Mouse (Mus musculus) left cerebral cortex, postnatal 10 days (tissue): ENCODE data around the gene Ipmk. TPM values are rescaled to one million over a fixed set of nuclear protein-coding genes. Genes with fewer than 3 reads are reported as not detected.
"Not testable (repeated sequence)": the region's sequence is repeated elsewhere in the genome, so short reads cannot be mapped to it uniquely, and the experiment has no call there.

Source experiments
- DNase-seq, 2 experiments: peaks; one replicate each; pipeline ENCODE4 v3.0.0; 2021 to 2022; ENCODE audit warnings: low spot score in 2 of 2, mixed read lengths in 1 of 2; ENCODE audit errors: extremely low spot score in 1 of 2
- intact Hi-C: fragments of 180-260 bp; cut with DNase I; formaldehyde crosslinking; loops from one replicate; pipeline ENCODE4 v1.15.1; 2025
- total RNA-seq, 2 experiments: library from RNA; stranded (reverse); gene quantifications; 2 replicates each; pipeline ENCODE4 v1.2.3; 2021

Ipmk gene
- total RNA-seq, 2 experiments from 2014 or later = 32.1 to 34.7 TPM

DNA sequence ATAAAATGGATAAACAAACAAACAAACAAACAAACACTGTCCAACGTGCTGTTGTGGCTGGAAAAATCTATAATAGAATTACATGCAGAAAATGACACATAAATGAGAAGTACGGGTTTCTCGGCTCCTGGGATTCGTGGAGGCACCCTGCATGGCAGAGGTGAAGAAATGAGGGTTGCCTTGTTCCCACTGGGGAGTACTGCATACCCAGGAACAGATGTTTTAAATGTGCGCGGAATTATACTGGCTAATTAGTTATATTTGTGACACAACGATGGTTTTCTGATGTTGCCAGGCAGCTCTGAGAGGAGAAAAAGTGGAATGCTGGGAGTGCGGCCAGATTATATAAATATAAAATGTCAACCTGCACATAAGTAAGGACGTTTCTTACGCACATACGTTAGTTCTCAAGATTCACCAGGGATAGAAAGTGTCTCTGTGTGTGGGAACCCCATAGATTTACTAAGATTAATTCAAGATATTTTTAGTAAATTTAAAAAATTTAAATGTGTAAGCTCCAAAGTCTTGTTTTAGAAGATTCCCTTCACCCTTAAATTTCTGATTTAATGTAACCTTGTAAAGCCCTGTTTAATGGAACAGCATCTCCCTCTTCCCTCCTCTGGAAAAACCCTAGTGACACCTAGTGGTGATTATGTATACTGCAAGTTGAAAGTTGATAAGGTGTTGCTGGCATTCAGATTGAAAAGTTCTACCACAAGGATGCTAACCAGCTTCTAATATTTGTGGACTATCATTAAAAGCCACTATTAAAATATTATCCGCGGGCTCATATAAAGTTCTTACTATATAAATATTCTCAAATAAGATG lies 53.5 kb downstream of the Ipmk start:
- intact Hi-C loops = loop anchor here (2.0 kb wide), 1 partner anchor 74 kb away; no protein-coding TSS in a partner anchor
- peak in 1 of 2 experiments; percentile 67 for DNase-seq

DNA sequence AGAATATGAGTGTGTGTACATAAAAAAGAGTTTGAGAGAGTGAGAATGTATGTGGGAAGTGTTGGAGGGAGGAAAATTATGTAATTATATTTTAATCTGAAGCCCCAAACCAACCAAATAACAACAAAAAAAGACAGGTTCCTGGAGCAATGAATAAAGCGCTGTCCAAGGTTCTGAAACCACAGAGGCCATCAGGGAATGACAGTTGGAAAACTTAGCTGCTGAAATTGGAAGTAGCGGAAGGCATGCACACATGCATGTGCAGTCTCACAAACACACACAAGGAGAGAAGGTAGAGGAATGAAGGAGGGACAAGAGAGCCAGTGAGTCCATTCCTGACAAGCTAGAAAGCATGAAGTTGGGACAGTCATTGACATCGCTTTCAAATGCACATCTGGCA lies 56.1 kb downstream of the Ipmk start:
- DNase-seq = no peak
- intact Hi-C loops = no loop called here

GRCm38 (mm10) chr10:71405523-71406217 lies 58.1 kb downstream of the Ipmk start:
- no peak for DNase-seq
- intact Hi-C loops = no loop called here

GRCm38 (mm10) chr10:71409948-71410347 lies 62.4 kb downstream of the Ipmk start:
- intact Hi-C loops = no loop called here
- DNase-seq = no peak

- intact Hi-C loops = no loop called here
- no peak for DNase-seq
These were observed 65.8 kb downstream of the Ipmk start for GRCm38 (mm10) chr10:71413401-71413800.

DNA sequence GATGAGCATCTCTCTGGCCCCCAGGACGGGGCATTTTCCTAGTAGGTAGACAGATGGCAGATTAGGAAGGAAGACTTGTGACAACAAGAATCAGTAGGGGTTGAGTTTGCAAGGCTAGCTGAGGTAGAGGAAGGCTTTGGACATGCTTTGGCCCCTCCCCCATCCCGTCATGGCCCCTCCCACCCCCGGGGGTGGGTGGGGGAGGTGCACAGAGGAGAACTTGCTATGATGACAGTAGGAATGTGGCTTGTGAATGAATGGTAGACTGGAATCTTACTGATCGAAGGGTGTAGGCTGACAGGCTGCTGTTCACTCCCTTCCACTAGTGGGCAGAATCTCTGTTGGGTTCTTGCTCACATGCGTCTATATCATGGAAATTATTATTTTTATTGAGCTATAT lies 74.0 kb downstream of the Ipmk start:
- intact Hi-C loops = no loop called here
- DNase-seq = no peak

DNA sequence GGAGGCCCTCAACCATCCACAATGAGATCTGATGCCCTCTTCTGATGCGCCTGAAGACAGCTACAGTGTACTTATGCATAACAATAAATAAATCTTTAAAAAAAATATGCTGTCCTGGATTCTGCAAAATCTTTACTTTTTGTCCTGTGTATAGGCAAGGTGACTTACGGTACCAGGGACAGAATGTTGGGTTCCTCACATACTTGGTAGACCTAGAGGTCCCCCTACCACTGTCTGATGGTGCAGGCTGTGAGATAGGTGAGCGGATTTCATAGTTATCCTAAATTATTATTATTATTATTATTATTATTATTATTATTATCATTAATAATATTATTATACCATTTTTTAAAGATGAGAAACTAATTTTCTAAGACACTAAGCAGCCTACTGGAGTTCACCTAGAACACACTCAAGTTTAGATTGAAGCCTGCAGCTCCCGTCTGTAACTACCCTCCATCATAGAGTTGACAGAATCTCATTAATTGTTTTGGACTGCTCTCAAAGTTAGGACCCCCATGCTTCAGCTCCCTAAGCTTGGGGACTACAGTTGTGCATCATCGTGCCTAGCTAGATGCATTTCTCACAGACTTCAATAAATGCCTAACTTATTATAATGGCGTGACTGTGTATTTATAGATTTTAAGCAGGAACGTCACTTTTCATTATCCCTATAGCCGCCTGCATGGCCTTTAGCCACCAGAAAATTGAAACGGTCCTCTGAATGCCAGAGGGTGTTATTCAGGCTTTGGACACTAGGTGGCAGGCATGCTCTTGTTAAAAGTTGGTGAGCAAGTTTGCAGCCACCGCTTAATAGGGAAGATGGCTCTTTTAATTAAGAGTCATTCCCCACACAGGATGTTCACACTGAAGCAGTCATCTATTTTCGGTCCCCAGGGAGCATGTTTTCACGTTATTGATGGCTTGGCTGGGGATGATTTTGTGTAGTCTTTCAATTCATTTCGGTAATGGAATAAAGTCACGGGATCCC lies 74.8 kb downstream of the Ipmk start:
- peak; percentile 45 to 54 for DNase-seq
- intact Hi-C loops = no loop called here

- DNase-seq = no peak
- intact Hi-C loops = no loop called here
These were observed 79.2 kb downstream of the Ipmk start for GRCm38 (mm10) chr10:71426740-71427139.

DNA sequence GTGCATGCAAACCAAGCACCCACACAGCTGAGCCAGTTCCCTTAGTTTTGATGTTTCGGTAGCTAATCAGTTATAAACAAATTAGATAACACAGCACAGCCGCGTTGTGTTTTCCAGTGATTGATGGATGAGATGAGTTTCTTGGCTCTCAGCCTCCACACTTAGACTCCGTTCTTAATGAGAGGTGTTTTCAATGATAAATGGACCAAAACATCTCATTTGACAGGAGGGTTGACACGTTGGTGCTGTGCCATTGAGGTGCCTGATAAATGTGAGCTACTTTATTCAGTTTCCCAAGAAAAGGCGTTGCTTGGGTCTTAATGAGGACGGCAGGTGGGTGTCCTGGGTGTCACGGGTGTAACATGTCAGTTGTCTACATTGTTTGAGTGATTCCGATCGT lies 79.8 kb downstream of the Ipmk start:
- DNase-seq = no peak
- intact Hi-C loops = no loop called here

- intact Hi-C loops = no loop called here
These were observed 80.8 kb downstream of the Ipmk start for GRCm38 (mm10) chr10:71428246-71428864.

GRCm38 (mm10) chr10:71430661-71431060 lies 83.1 kb downstream of the Ipmk start:
- intact Hi-C loops = no loop called here

More at GRCm38 (mm10) chr10:71428246-71428864, 80.8 kb downstream of the Ipmk start:
- no peak for DNase-seq

DNA sequence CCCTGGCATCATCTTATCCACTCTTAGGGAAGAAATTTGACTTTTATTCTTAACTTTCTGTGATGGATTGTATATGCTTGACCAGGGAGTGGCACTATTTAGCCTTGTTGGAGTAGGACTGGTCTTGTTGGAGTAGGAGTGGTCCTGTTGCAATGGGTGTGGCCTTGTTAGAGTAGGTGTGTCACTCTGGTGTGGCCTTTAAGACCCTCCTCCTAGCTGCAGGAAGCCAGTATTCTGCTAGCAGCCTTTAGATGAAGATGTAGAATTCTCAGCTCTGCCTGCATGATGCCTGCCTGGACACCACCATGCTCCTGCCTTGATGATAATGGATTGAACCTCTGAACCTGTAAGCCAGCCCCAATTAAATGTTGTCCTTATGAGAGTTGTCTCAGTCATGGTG lies 95.5 kb downstream of the Ipmk start:
- intact Hi-C loops = no loop called here
- no peak for DNase-seq

More at GRCm38 (mm10) chr10:71430661-71431060, 83.1 kb downstream of the Ipmk start:
- no peak for DNase-seq

DNA sequence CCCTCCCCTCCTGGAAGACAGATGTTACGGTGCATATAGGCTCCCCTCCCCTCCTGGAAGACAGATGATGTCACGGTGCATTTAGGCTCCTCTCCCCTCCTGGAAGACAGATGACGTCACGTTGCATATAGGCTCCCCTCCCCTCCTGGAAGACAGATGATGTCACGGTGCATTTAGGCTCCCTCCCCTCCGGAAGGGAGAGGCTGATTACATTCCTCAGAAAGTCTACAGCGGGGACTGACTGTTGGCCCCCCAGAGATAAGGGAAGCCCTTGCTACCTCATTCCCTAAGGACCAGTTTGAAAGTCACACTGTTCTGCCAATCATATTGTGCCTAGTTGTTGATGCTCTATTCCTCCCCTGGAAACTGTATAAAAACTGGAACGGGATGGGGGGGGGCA lies 100.1 kb downstream of the Ipmk start:
- intact Hi-C loops = no loop called here

DNA sequence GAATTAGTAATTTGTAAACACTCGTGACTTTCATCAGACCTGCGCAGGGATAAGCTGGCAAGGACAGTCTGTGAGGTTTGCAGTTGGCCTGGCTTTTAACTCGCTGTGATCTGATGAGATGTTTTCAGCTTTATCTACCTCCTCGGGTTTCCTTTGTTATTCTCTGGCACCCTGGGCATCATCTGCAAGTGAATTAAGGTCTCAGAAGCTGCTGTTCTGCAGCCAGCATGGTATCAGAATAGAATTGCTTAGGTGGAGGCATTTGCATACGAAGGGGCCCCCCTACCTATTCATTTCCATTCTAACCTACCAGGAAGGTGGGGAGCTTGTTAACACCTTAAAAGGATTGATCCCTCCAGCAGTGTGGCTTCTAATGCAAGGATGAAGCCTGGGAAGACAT lies 100.7 kb downstream of the Ipmk start:
- intact Hi-C loops = no loop called here
- no peak for DNase-seq

More for the DNA sequence above, 100.1 kb downstream of the Ipmk start:
- DNase-seq = no peak

GRCm38 (mm10) chr10:71455355-71455754 lies 107.8 kb downstream of the Ipmk start:
- DNase-seq = no peak
- intact Hi-C loops = no loop called here

GRCm38 (mm10) chr10:71462371-71462770 lies 114.8 kb downstream of the Ipmk start:
- intact Hi-C loops, DNase-seq: not testable (repeated sequence)

DNA sequence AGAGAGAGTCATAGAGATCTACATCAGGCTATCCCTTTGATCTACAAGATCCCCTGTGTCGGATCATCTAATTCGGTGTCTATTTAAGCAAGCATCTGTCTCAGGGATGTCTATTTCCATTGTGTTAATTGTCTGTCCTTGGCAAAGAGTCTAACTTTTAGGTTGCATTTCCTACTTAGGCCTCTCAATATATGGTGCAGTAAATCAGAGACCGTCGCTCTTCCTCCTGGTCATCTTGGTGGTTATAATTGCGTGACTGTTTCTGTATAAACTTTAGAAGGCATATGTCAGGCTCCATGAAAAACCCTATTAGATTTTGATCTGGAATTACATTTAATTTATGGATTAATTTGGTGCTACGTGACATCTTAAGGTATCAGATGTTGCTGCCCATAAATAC lies 116.9 kb downstream of the Ipmk start:
- DNase-seq = no peak
- intact Hi-C loops = no loop called here

- DNase-seq = no peak
- intact Hi-C loops = no loop called here
These were observed 120.8 kb downstream of the Ipmk start for GRCm38 (mm10) chr10:71468315-71468714.
